Comparison of ENCODE assay signal across 17 mouse cellular contexts in the genomic region with DNA sequence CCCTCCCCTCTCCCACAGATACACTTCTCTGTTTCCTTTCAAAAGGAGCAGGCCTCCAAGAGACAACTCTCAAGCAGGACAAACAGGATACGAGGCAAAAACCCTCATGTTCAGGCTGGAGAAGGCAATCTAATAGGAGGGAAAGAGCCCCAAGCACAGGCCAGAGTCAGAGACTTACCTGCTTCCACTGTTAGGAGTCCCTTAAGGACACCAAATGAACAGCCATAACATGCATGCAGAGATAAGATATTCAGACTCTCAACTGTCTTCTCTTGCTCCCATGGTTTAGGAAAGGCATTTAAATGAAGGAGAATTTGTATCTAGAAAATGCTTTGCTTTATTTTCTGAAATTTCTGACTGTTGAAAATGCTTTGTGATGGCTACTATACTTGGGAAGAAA.
A peak's percentile ranks its signal among the peaks of the same experiment; 100 is the strongest.
DNase-seq lines count a peak whose midpoint lies in the region; ATAC-seq lines count a peak whose summit lies in the region.
"Had no signal": no experiment of that assay in that cellular context is flagged by ENCODE, and none has a peak within 500 bp of the region (broad histone marks: within the 10 kb centered on the region; RNA-seq: fewer than 3 reads in every experiment).

No protein-coding gene starts in this region.

- intact Hi-C loops in left cerebral cortex, postnatal 4 days (cut with DNase I) = no loop called here

- no peak for DNase-seq in layer of hippocampus, postnatal 25 days (ENCODE audit: extremely low spot score in 1 of 2, low spot score in 1 of 2)
- no peak for DNase-seq in left cerebral cortex, postnatal 4 days
- DNase-seq: adrenal gland, adult 2 months; adrenal gland, adult 8-10 months; adrenal gland, postnatal 10 days; adrenal gland, postnatal 14 days; adrenal gland, postnatal 25 days; adrenal gland, postnatal 36 days; B cell, adult 2 months; cerebellum, adult 11 months; cerebellum, adult 11-12 months; cerebellum, adult 18-20 months had no signal

- ATAC-seq in megakaryocyte progenitor cell, adult 5-6 weeks (replicated peaks; ENCODE audit: poor library complexity) = peak; percentile 50; the same call in 1 of the 2 replicates
- peak; percentile 74; the same call in 1 of the 2 replicates for ATAC-seq in megakaryocyte-erythroid progenitor cell, adult 5-6 weeks (replicated peaks; ENCODE audit: low FRiP score, low TSS enrichment, poor library complexity, severe bottlenecking)
- ATAC-seq: activated CD4-positive, CD25-positive, alpha-beta regulatory T cell, adult 4 months; CD4-positive, CD25-positive, alpha-beta regulatory T cell, adult 4 months; Patski had no signal
